Mouse (Mus musculus) lung, adult 2 months (tissue): ENCODE data around the gene Tcf7l2.

ENCODE experiments used
- CTCF ChIP-seq: fragments of 200-500 bp; IDR thresholded peaks from 2 replicates; pipeline ENCODE4 v1.5.1; 2011; ENCODE audit warnings: mild to moderate bottlenecking, low read length, control low read depth; ENCODE audit not compliant: insufficient read depth
- POLR2A ChIP-seq: fragments of 200-500 bp; IDR thresholded peaks from 2 replicates; pipeline ENCODE4 v1.6.1; 2011; ENCODE audit warnings: low read depth, mild to moderate bottlenecking, control low read depth, low read length, borderline replicate concordance; ENCODE audit errors: extremely low read depth

DNA sequence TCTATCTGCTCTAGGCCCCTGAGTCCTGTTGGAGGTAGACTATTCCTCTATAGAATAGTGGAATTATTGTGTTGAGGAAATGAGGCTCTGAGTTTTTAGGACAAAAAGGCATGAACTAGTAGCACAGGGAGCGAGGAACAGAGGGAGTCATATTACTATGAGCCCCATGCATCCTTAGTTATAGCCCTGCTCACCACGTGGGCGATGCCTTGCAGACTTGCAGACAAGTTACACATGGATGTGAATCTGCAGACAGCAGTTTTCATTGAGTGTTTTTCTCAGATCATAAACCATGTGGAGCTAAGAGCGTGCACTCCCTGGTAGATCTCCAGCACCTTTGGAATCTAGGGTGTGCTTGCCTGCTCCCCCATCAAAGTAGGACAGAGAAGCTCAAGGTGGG, 90.5 kb downstream of the Tcf7l2 start:
- no peak for TF ChIP-seq CTCF
- TF ChIP-seq POLR2A: no peak
